Mouse (Mus musculus): Measurements from ENCODE around the gene Naxe. TPM values are rescaled to one million over a fixed set of nuclear protein-coding genes. Genes with fewer than 3 reads are reported as not detected.

The Naxe gene
- polyA plus RNA-seq, 1 experiment from 2014 or later: 150 TPM

GRCm38 (mm10) chr3:88090106-88090505, 31.8 kb upstream of the Naxe start:
- no peak overlapping the region for H3K4me3 ChIP-seq (replicated peaks; ENCODE audit: low read depth, low read length)
- no peaks in the 10 kb centered on the region for H3K9me3 ChIP-seq (ENCODE audit: control insufficient read depth, low read length)
- WGBS: 91% methylated on average over 7 of the region's 7 CpGs
- H3K27me3 ChIP-seq (ENCODE audit: control insufficient read depth, insufficient read depth, low read length): no peaks in the 10 kb centered on the region
- H3K9ac ChIP-seq (replicated peaks; ENCODE audit: low read length): no peak overlapping the region
- DNase-seq (no peak), ATAC-seq (ENCODE audit: low FRiP score, low TSS enrichment) (no peak)
- H3K27ac ChIP-seq (replicated peaks; ENCODE audit: low read depth, low read length): no peak overlapping the region
- no peaks in the 10 kb centered on the region for H3K4me1 ChIP-seq (ENCODE audit: control insufficient read depth, insufficient read depth, low read length)
- no peak overlapping the region for H3K4me2 ChIP-seq (ENCODE audit: low read length)
- H3K36me3 ChIP-seq (ENCODE audit: control insufficient read depth, insufficient read depth, low read length): peaks cover 10% of the 10 kb centered on the region; the same call in 1 of the 2 replicates

GRCm38 (mm10) chr3:88087688-88088087, 29.4 kb upstream of the Naxe start:
- peaks cover 10% of the 10 kb centered on the region; the same call in 1 of the 2 replicates for H3K36me3 ChIP-seq (ENCODE audit: control insufficient read depth, insufficient read depth, low read length)
- no peak overlapping the region for H3K27ac ChIP-seq (replicated peaks; ENCODE audit: low read depth, low read length)
- no peaks in the 10 kb centered on the region for H3K27me3 ChIP-seq (ENCODE audit: control insufficient read depth, insufficient read depth, low read length)
- DNase-seq: peak; percentile 63
- no peak overlapping the region for H3K9ac ChIP-seq (replicated peaks; ENCODE audit: low read length)
- H3K4me1 ChIP-seq (ENCODE audit: control insufficient read depth, insufficient read depth, low read length): no peaks in the 10 kb centered on the region
- WGBS: 61% methylated on average over 1 of the region's 1 CpGs
- ATAC-seq (ENCODE audit: low FRiP score, low TSS enrichment): no peak
- no peaks in the 10 kb centered on the region for H3K9me3 ChIP-seq (ENCODE audit: control insufficient read depth, low read length)
- H3K4me3 ChIP-seq (replicated peaks; ENCODE audit: low read depth, low read length): no peak overlapping the region
- H3K4me2 ChIP-seq (ENCODE audit: low read length): no peak overlapping the region

GRCm38 (mm10) chr3:88085459-88085858, 27.2 kb upstream of the Naxe start:
- Histone ChIP-seq H3K4me2 (ENCODE audit: low read length) (no peak overlapping the region), H3K9ac (replicated peaks; ENCODE audit: low read length) (no peak overlapping the region), H3K4me1 (ENCODE audit: control insufficient read depth, insufficient read depth, low read length) (no peaks in the 10 kb centered on the region), H3K9me3 (ENCODE audit: control insufficient read depth, low read length) (no peaks in the 10 kb centered on the region), H3K27me3 (ENCODE audit: control insufficient read depth, insufficient read depth, low read length) (no peaks in the 10 kb centered on the region), H3K4me3 (replicated peaks; ENCODE audit: low read depth, low read length) (no peak overlapping the region), H3K27ac (replicated peaks; ENCODE audit: low read depth, low read length) (no peak overlapping the region), H3K36me3 (ENCODE audit: control insufficient read depth, insufficient read depth, low read length) (peaks cover 10% of the 10 kb centered on the region; the same call in 1 of the 2 replicates)
- no peak for DNase-seq
- ATAC-seq (ENCODE audit: low FRiP score, low TSS enrichment): no peak
- WGBS: 95% methylated on average over 6 of the region's 9 CpGs

DNA sequence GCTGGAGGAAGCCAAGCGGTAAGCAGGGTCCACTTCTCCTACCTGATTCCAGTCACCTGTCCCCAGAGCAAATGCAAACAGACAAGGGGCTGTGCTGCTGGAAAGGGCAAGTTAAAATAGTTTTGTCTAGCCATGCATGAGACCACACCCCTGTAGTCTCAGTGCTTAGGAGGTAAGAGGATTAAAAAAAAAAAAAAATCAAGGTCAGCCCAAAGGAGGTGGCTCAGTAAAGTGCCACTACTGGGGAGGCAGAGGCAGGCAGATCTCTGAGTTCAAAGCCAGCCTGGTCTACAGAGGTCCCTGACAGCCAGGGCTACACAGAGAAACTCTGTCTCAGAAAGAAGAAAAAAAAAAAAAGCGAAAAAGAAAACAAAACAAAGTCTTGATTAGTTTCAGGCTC, 25.7 kb upstream of the Naxe start:
- Histone ChIP-seq H3K4me3 (replicated peaks; ENCODE audit: low read depth, low read length) (no peak overlapping the region), H3K9ac (replicated peaks; ENCODE audit: low read length) (no peak overlapping the region), H3K27ac (replicated peaks; ENCODE audit: low read depth, low read length) (no peak overlapping the region), H3K36me3 (ENCODE audit: control insufficient read depth, insufficient read depth, low read length) (no peaks in the 10 kb centered on the region; the same call in 1 of the 2 replicates), H3K4me2 (ENCODE audit: low read length) (no peak overlapping the region), H3K9me3 (ENCODE audit: control insufficient read depth, low read length) (no peaks in the 10 kb centered on the region), H3K4me1 (ENCODE audit: control insufficient read depth, insufficient read depth, low read length) (no peaks in the 10 kb centered on the region), H3K27me3 (ENCODE audit: control insufficient read depth, insufficient read depth, low read length) (no peaks in the 10 kb centered on the region)
- ATAC-seq (ENCODE audit: low FRiP score, low TSS enrichment) (no peak), DNase-seq (no peak)
- 94% methylated on average over 2 of the region's 2 CpGs for WGBS

GRCm38 (mm10) chr3:88082663-88083062, 24.4 kb upstream of the Naxe start:
- H3K4me2 ChIP-seq (ENCODE audit: low read length): peak overlapping the region; percentile 82
- ATAC-seq (ENCODE audit: low FRiP score, low TSS enrichment) (no peak), DNase-seq (peak; percentile 5)
- H3K36me3 ChIP-seq (ENCODE audit: control insufficient read depth, insufficient read depth, low read length): no peaks in the 10 kb centered on the region
- no peaks in the 10 kb centered on the region for H3K4me1 ChIP-seq (ENCODE audit: control insufficient read depth, insufficient read depth, low read length)
- no peak overlapping the region for H3K9ac ChIP-seq (replicated peaks; ENCODE audit: low read length)
- no peaks in the 10 kb centered on the region for H3K27me3 ChIP-seq (ENCODE audit: control insufficient read depth, insufficient read depth, low read length)
- WGBS: 19% methylated on average over 4 of the region's 4 CpGs
- H3K27ac ChIP-seq (replicated peaks; ENCODE audit: low read depth, low read length): no peak overlapping the region
- H3K9me3 ChIP-seq (ENCODE audit: control insufficient read depth, low read length): no peaks in the 10 kb centered on the region
- H3K4me3 ChIP-seq (replicated peaks; ENCODE audit: low read depth, low read length): peak overlapping the region; percentile 41

- 3% methylated on average over 13 of the region's 13 CpGs for WGBS
- DNase-seq: no peak
- H3K4me3 ChIP-seq (replicated peaks; ENCODE audit: low read depth, low read length): peak overlapping the region; percentile 41
These were observed 23.9 kb upstream of the Naxe start for GRCm38 (mm10) chr3:88082224-88082618.

GRCm38 (mm10) chr3:88081345-88082223, 23.3 kb upstream of the Naxe start, which contains the start of gene Iqgap3:
TSS of gene Iqgap3 (plus strand) at chr3:88081971.
- DNase-seq (peak; percentile 98), ATAC-seq (ENCODE audit: low FRiP score, low TSS enrichment) (peak; percentile 86)
- H3K4me3 ChIP-seq (replicated peaks; ENCODE audit: low read depth, low read length): peak within 1 kb of the TSS; percentile 41
- peak within 1 kb of the TSS; percentile 27; the same call in 1 of the 2 replicates for H3K27ac ChIP-seq (replicated peaks; ENCODE audit: low read depth, low read length)
- no peaks in the 10 kb centered on the region for H3K36me3 ChIP-seq (ENCODE audit: control insufficient read depth, insufficient read depth, low read length)
- peak within 1 kb of the TSS; percentile 9; the same call in 1 of the 2 replicates for H3K9ac ChIP-seq (replicated peaks; ENCODE audit: low read length)
- H3K4me2 ChIP-seq (ENCODE audit: low read length): peak within 1 kb of the TSS; percentile 82
- no peaks in the 10 kb centered on the region for H3K4me1 ChIP-seq (ENCODE audit: control insufficient read depth, insufficient read depth, low read length)
- no peaks in the 10 kb centered on the region for H3K9me3 ChIP-seq (ENCODE audit: control insufficient read depth, low read length)
- 19% methylated on average over 33 of the region's 33 CpGs for WGBS
- no peaks in the 10 kb centered on the region for H3K27me3 ChIP-seq (ENCODE audit: control insufficient read depth, insufficient read depth, low read length)

More at GRCm38 (mm10) chr3:88082224-88082618, 23.9 kb upstream of the Naxe start:
- Histone ChIP-seq H3K36me3 (ENCODE audit: control insufficient read depth, insufficient read depth, low read length) (no peaks in the 10 kb centered on the region), H3K4me1 (ENCODE audit: control insufficient read depth, insufficient read depth, low read length) (no peaks in the 10 kb centered on the region), H3K9ac (replicated peaks; ENCODE audit: low read length) (0 out of 2 replicates have a peak overlapping the region, but pooled peaks have one; percentile 9), H3K9me3 (ENCODE audit: control insufficient read depth, low read length) (no peaks in the 10 kb centered on the region), H3K4me2 (ENCODE audit: low read length) (peak overlapping the region; percentile 82), H3K27ac (replicated peaks; ENCODE audit: low read depth, low read length) (no peak overlapping the region), H3K27me3 (ENCODE audit: control insufficient read depth, insufficient read depth, low read length) (no peaks in the 10 kb centered on the region)
- ATAC-seq (ENCODE audit: low FRiP score, low TSS enrichment): no peak

DNA sequence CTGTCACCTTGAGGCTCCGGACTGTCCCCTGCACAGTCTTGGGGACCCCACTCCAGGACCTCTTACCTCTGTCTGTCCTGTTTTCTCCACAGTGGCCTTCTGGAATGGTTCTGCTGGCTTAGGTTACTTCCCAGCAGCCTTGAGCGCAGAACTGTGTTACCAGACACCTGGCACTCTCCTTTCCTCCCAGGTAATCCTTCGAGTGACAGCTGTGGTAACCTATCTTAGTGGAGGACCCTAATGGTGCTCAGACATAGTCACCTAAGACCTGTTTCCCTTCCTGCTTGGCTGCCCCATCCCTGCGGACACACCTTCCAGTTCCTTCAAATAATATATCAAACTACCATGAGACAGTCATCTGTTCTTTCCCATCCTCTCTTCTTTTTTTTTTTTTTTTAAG, 19.9 kb upstream of the Naxe start, which contains the start of gene Ttc24:
TSS of gene Ttc24 (minus strand) at position 101 of the 400 bp plus-strand sequence.
- Histone ChIP-seq H3K36me3 (ENCODE audit: control insufficient read depth, insufficient read depth, low read length) (no peaks in the 10 kb centered on the region), H3K4me1 (ENCODE audit: control insufficient read depth, insufficient read depth, low read length) (no peaks in the 10 kb centered on the region), H3K9me3 (ENCODE audit: control insufficient read depth, low read length) (no peaks in the 10 kb centered on the region), H3K27me3 (ENCODE audit: control insufficient read depth, insufficient read depth, low read length) (no peaks in the 10 kb centered on the region), H3K4me3 (replicated peaks; ENCODE audit: low read depth, low read length) (no peak within 1 kb of the TSS), H3K9ac (replicated peaks; ENCODE audit: low read length) (no peak within 1 kb of the TSS), H3K27ac (replicated peaks; ENCODE audit: low read depth, low read length) (no peak within 1 kb of the TSS), H3K4me2 (ENCODE audit: low read length) (no peak within 1 kb of the TSS)
- ATAC-seq (ENCODE audit: low FRiP score, low TSS enrichment) (no peak), DNase-seq (no peak)
- WGBS: 84% methylated on average over 4 of the region's 4 CpGs
